In the genomic region with DNA sequence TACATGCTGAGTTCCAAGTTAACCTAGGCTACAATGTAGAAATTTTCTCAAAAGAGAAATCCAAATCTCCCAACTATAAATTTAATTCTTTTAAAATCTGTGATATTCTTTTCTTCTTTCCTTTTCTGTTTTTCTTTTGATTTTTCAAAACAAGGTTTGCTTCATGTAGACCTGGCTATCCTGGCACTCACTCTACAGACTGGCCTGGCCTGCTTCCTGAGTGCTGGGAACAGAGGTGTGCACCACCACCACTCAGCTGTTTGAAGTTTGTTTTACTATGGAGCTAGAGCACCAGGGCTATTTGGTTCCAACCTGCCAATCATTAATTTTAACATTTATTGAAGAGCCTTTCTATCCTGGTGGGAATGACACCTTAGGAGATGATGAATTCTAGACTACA, we compare ENCODE assay signal across 23 mouse cellular contexts. TPM values are rescaled to one million over a fixed set of nuclear protein-coding genes. Genes with fewer than 3 reads are reported as not detected.
"Had no signal": no experiment of that assay in that cellular context is flagged by ENCODE, and none has a peak within 500 bp of the region (broad histone marks: within the 10 kb centered on the region; RNA-seq: fewer than 3 reads in every experiment).

No protein-coding gene starts in this region.

- H3K9ac ChIP-seq: liver, embryonic 14.5 days; lung, embryonic 14.5 days; midbrain, embryonic 12.5 days; neural tube, embryonic 13.5 days; neural tube, embryonic 15.5 days had no signal

- H3K27me3 ChIP-seq: neural tube, embryonic 13.5 days; neural tube, embryonic 15.5 days had no signal

- ATAC-seq: midbrain, embryonic 16.5 days had no signal

- H3K9me3 ChIP-seq: midbrain, embryonic 12.5 days; neural tube, embryonic 13.5 days; neural tube, embryonic 15.5 days had no signal

- H3K4me3 ChIP-seq: midbrain, embryonic 12.5 days; myocyte; neural tube, embryonic 13.5 days; neural tube, embryonic 15.5 days had no signal

- H3K36me3 ChIP-seq: midbrain, embryonic 12.5 days; neural tube, embryonic 13.5 days; neural tube, embryonic 15.5 days had no signal

- H3K4me2 ChIP-seq: lung, embryonic 14.5 days; midbrain, embryonic 12.5 days; neural tube, embryonic 13.5 days; neural tube, embryonic 15.5 days had no signal

- H3K27ac ChIP-seq: liver, embryonic 14.5 days; midbrain, embryonic 12.5 days; neural tube, embryonic 13.5 days; neural tube, embryonic 15.5 days had no signal

- DNase-seq: lung, adult 18-20 months; lung, embryonic 14.5 days; lung, postnatal 10 days; lung, postnatal 4 days; midbrain, embryonic 14.5 days; retina, postnatal 1 day; right cerebral cortex, adult 18-20 months; right cerebral cortex, postnatal 14 days; right cerebral cortex, postnatal 4 days; spleen, adult 18-20 months; thymus, adult 18-20 months; thymus, postnatal 14 days; thymus, postnatal 36 days had no signal

RNA-seq across cellular contexts. Expression of a gene that starts 18.8 kb away (rescaled TPM):
- total RNA-seq: megakaryocyte, adult 5-6 weeks had no signal
- polyA plus RNA-seq: liver, embryonic 14.5 days; liver, embryonic 16.5 days; midbrain, embryonic 12.5 days; myocyte; neural tube, embryonic 11.5 days; thymus, postnatal 0 days had no signal
